Comparison of ENCODE assay signal across 23 mouse cellular contexts in the genomic region with DNA sequence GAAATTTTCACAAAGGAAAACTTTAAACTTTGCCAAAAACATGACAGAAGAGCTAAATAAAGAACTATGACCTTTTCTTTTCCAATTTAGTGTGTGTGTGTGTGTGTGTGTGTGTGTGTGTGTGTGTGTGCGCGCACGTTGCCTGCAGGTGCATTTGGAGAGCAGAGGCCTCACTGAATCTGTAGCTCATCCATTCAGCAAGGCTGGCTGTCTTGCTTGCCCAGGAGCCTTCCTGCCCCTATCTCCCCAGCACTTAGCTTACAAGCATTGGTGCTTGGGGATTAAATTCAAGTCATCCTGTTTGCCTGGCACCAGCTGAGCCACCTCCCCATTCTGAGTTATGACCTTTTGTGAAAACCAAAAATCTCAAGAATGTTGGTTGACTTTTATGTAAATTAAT. TPM values are rescaled to one million over a fixed set of nuclear protein-coding genes. Genes with fewer than 3 reads are reported as not detected.
"Had no signal": no experiment of that assay in that cellular context is flagged by ENCODE, and none has a peak within 500 bp of the region (broad histone marks: within the 10 kb centered on the region; RNA-seq: fewer than 3 reads in every experiment).

No protein-coding gene starts in this region.

- H3K9me3 ChIP-seq: limb, embryonic 12.5 days; limb, embryonic 15.5 days; midbrain, embryonic 12.5 days; midbrain, embryonic 15.5 days; neural tube, embryonic 12.5 days; neural tube, embryonic 15.5 days had no signal

- H3K9ac ChIP-seq: limb, embryonic 12.5 days; limb, embryonic 15.5 days; liver, embryonic 14.5 days; liver, postnatal 0 days; lung, embryonic 14.5 days; midbrain, embryonic 12.5 days; midbrain, embryonic 15.5 days; neural tube, embryonic 12.5 days; neural tube, embryonic 15.5 days had no signal

- H3K27me3 ChIP-seq: limb, embryonic 15.5 days; midbrain, embryonic 12.5 days; midbrain, embryonic 15.5 days; neural tube, embryonic 12.5 days; neural tube, embryonic 15.5 days had no signal

- H3K4me3 ChIP-seq: limb, embryonic 12.5 days; limb, embryonic 15.5 days; midbrain, embryonic 12.5 days; midbrain, embryonic 15.5 days; neural tube, embryonic 12.5 days; neural tube, embryonic 15.5 days had no signal

- H3K27ac ChIP-seq: kidney, postnatal 0 days; limb, embryonic 12.5 days; limb, embryonic 15.5 days; liver, embryonic 14.5 days; macrophage; midbrain, embryonic 12.5 days; midbrain, embryonic 15.5 days; neural tube, embryonic 12.5 days; neural tube, embryonic 15.5 days had no signal

- ATAC-seq: liver, postnatal 0 days; lung, postnatal 0 days; midbrain, embryonic 15.5 days had no signal

- H3K4me1 ChIP-seq: limb, embryonic 12.5 days; limb, embryonic 15.5 days had no signal

- DNase-seq: kidney, postnatal 25 days; left cerebral cortex, postnatal 4 days; liver, postnatal 0 days; lung, embryonic 14.5 days; right cerebral cortex, adult 18-20 months; right cerebral cortex, postnatal 25 days; thymus, adult 18-20 months; thymus, postnatal 36 days had no signal

- H3K36me3 ChIP-seq: limb, embryonic 12.5 days; limb, embryonic 15.5 days; midbrain, embryonic 15.5 days had no signal

- H3K4me2 ChIP-seq: limb, embryonic 12.5 days; limb, embryonic 15.5 days; liver, embryonic 11.5 days; lung, embryonic 14.5 days; midbrain, embryonic 12.5 days; midbrain, embryonic 15.5 days; neural tube, embryonic 12.5 days; neural tube, embryonic 15.5 days had no signal

RNA-seq across cellular contexts. Expression of gene Agxt, which starts 42.5 kb away (rescaled TPM):
- polyA plus RNA-seq: kidney, embryonic 14.5 days; limb, embryonic 12.5 days; limb, embryonic 15.5 days; lung, embryonic 14.5 days; macrophage; midbrain, embryonic 12.5 days; midbrain, embryonic 15.5 days; neural tube, embryonic 12.5 days; neural tube, embryonic 15.5 days; spleen, adult 2 months; testis, adult 2 months; urinary bladder, adult 2 months had no signal
